Mouse (Mus musculus) spleen, postnatal 4 days (tissue): ENCODE results near the gene Camta1.

Source experiments
- DNase-seq, 2 experiments: peaks; one replicate each; pipeline ENCODE4 v3.0.0; 2022; ENCODE audit warnings: low spot score in 2 of 2

The Camta1 gene

DNA sequence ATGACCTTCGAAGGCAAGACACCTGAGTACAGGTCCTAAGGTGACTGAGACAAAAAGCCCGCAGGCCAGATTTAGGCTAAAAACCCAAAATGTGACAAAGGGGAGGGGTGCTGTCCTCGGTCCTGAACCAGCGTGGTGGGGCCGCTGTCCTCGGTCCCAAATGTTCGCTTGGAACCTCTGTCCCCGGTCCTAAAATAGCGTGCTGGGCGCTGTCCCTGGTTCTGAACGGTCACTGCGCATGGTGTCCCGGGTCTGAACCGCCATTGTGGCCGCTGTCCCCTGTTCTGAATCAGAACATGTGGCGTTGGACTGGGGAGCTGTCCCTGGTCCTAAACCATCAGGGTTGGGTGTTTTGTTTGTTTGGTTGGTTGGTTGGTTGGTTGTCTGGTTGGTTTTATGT, 257.2 kb downstream of the Camta1 start:
- DNase-seq = peak; percentile 52 to 78

DNA sequence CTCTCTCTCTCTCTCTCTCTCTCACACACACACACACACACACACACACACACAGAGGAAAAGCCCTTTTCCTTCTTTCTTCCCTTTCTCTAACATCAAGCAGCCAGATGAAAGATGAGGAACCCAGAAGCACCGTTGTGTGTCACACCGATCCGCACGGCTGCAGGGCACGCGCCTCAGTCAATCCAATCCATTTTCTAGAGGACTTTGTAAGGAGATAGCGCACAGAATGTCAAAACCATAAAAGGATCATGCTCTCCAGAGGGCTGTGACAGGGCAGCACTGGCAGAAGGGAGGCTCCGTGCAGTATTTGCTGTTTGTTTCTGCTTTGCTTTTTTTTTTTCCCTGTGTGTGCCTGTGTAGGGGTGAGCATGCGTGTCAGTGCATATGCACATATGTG, 258.1 kb downstream of the Camta1 start:
- DNase-seq = no peak

- DNase-seq = no peak
Measured at GRCm38 (mm10) chr4:151595116-151595515, 266.6 kb downstream of the Camta1 start.

DNA sequence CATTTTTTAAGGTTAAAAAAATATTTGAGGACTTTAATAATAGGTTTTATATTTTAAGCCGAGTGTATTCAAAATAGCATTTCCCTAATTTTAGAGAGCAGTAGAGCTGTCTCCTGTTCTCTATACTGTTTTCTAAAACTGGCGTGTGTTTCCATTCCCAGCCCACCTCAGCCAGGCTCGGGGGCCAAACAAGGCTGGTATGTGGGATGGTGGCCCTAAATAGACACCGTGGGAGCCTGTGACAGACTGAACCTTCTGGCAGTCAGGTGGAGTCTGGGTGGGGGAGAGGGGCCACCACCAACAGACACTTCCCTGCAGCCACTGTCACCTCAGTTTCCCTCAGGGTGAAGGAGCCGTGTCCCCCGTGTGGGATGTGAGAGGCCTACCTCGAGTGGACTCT, 268.6 kb downstream of the Camta1 start:
- DNase-seq = no peak

- DNase-seq = no peak
Measured at GRCm38 (mm10) chr4:151586074-151586473, 275.6 kb downstream of the Camta1 start.

DNA sequence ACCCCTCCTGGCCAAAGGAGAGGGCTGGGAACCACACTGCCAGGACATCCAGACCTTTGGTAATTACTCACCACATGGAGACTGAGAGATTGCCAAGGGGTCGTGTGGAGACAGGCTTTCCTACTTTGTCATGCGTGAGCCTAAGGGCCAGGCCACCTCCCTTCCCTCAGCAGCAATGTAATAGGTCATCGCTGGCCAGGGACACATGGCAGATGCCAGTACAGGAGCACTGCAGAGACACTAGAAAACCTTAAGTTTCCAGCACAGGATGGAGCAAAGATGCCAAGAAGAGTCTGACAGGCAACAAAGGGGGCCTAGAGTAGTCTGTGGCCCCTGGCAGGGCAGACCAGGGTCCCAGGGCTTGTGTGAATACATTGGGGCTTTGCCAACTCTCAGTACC, 283.7 kb downstream of the Camta1 start:
- no peak for DNase-seq

- no peak for DNase-seq
Measured at GRCm38 (mm10) chr4:151576291-151577108, 285.2 kb downstream of the Camta1 start.

DNA sequence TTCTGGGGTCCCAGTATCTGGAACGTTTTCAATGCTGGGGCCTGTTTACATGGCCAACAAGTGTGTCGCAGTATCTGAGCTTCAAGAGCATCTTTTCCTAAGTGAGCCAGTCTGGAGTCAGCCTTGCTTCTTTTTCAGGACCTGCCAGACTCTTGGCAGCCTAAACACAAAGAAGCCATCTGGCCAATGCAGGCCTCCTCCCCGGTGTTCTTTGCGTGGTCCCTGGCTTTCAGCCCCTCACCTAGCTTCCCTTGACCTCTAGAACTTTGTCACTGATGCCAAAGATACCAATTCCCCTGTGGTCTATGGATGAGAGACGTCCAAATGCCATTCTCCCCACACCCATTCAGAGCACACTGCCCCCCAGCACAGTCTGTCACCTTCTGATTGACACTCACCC, 289.0 kb downstream of the Camta1 start:
- no peak for DNase-seq

DNA sequence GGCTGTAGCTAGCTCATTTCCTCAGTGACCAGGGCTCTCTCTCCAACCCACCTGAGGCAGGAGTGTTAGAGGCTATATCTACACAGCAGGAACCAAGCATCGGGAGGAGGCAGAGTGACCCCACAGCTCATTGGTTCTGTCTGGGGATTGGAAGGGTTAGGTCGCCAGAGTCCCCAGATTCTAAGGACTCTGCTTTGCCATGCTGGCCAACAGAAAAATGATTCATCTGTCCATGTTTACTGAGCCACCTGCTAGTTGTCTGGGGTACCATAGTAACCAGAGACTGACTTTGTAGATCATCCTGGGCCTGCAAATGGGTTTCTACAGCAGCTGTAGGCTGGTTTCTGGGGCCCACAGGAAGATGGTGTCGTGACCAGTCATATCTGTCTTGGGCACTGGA, 292.1 kb downstream of the Camta1 start:
- no peak for DNase-seq

GRCm38 (mm10) chr4:151568887-151569286, 292.8 kb downstream of the Camta1 start:
- DNase-seq = no peak

- no peak for DNase-seq
Measured at GRCm38 (mm10) chr4:151567105-151567504, 294.6 kb downstream of the Camta1 start.

DNA sequence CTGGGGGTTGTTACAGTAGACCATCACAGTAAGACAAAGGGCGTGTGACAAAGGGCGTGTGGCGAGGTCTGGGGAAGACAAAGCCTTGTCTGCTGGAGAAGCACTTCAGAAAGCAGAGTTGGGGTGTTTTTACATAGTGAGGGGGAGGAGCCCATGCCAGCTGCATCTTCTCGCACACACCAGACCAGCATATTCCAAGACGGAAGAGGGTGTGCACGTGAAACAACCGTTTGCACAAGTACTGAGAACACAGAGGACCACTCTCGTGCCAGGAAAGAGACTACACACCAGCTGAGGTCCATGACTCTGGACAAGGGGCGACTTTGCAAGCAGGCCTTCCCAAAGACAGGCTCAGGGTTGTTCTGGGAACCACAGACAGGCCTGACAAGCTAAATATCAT, 306.2 kb downstream of the Camta1 start:
- DNase-seq = no peak

GRCm38 (mm10) chr4:151549523-151549922, 312.2 kb downstream of the Camta1 start:
- no peak for DNase-seq

GRCm38 (mm10) chr4:151545452-151545851, 316.2 kb downstream of the Camta1 start:
- DNase-seq = no peak

DNA sequence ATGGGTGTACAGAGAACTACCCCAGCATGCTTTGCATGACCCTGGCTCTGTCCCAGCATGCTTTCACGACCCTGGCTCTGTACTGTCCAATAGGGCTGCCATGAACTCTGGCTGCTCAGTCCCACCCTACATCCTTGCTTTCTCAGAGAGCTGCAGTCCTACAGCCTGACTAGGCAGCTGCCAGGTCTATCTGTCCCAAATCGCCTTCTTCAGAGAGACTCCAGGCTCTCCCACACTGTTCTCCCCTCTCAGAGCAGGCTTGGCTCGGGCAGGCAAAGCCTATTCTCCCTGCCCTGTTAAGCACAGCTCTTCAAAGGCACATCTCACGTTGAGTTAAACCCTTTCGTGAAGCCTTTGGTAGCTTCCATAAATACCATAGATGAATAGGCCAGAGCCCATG, 317.5 kb downstream of the Camta1 start:
- no peak for DNase-seq

- DNase-seq = no peak
Measured at GRCm38 (mm10) chr4:151540546-151540945, 321.1 kb downstream of the Camta1 start.

DNA sequence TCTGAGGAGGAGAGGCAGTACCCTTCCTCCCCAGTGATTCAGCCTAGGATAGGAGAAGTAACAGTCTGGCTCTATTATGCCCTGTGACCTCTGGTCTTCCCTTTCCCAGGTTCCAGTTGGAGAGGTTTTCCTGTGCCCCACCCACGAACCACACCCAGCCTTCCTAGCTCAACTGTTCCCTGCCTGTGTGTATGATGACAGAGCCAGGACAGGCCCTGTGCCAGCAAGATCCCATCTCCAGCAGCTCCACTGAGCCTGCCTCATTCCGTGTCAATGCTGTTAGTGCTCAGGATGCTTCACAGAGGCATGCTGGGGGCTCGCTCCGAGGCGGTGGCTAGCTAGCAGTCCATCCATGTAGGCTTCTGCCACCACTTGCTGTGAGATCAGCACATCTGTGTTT, 321.8 kb downstream of the Camta1 start:
- no peak for DNase-seq

GRCm38 (mm10) chr4:151539167-151539525, 322.5 kb downstream of the Camta1 start:
- DNase-seq = no peak

DNA sequence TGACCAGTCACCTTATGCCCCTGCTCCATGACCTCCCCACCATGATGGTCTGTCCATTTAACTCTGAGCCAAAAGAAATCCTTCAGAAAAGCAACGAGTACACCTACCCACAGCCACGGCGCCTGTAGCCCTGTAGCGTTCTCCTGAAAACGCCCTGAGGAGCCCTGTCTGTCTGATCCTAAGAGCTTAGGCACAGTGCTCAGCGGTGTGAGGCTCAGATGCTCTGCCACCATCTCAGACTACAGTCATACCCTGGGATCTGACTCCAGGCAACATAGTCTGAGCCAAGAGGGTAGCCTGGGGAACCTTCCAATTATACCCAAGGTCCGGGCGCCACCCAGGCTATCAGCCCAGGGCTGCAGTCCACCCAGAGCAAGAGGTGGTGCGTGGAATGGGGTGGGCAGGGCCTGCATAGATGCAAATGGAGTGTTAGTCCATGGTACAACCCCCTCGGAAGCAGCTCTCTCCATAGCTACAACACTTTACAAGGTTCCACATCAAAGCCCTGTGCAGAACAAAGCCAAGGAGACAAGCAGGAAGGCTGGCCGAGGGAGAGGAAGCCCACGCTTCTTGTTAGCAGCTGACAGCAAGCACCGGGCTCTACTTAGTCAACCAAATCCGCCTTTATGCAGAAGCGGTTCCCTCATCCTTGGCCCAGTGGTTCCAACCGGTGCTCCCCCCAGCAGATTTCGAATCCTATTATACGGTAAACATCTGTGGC, 323.1 kb downstream of the Camta1 start:
- DNase-seq = no peak

DNA sequence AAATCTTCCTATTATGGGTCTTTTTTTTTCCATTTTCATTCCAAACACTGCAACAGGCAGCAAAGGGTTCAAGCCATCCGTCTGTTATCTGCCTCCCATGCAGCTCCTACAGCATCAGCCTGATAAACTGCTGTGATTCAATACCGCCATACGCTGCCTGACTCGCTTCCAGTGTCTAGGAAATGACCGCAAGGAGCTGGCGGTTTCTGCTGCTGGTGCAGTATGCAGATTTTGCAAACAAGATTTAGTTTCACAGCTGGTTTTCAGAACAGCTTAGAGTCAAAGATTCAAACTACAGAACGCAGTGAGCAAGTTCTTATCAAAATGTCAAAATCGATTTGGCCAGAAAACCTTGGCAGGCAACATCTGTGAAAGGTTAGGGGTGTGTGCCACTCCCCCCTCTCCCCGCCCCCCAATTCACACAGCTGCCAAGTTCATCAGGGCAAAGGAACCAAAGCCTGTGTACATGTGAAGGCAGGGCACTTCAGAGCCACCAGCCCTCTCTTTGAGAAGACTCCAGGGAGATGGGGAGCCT, 325.7 kb downstream of the Camta1 start:
- DNase-seq = no peak

GRCm38 (mm10) chr4:151533451-151533850, 328.2 kb downstream of the Camta1 start:
- DNase-seq = no peak

DNA sequence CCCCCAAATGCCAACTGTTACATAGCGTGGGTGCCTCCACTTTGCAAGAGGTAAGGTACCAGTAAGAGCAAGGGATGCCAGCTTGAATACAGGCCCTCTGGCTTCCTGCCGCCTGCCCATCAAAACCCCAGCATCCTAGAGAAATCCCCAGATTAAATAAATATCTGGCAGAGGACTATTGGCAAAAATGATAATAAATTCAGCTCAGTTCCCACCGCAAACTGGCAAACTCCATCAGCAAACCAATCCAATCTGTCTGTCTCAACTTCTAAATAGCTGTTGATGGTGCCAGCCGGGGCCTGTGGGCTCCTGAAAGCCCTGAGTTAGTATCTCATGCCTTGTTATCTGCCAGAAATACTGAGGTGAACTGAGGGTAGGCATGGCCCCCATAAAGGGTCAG, 333.2 kb downstream of the Camta1 start:
- no peak for DNase-seq

DNA sequence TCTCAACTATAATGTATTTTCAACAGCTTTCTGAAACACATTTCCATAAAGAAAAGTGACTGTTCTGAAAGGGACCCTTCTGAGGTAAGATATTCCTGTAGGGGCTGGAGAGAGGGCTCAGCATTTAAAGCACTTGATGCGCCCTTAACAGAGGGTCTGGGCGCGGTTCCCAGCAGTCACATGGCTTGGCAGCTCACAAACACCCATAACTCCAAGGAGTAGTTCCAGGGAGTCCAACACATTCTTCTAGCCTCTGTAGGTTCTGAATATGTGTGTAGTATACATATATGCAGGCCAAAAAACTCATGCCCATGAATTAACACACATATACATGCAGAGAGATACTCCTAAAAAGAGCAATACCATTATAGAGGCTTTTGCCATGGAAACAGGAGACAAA, 333.9 kb downstream of the Camta1 start:
- no peak for DNase-seq
